Mouse (Mus musculus): ENCODE data around the gene Zbtb20.

DNA sequence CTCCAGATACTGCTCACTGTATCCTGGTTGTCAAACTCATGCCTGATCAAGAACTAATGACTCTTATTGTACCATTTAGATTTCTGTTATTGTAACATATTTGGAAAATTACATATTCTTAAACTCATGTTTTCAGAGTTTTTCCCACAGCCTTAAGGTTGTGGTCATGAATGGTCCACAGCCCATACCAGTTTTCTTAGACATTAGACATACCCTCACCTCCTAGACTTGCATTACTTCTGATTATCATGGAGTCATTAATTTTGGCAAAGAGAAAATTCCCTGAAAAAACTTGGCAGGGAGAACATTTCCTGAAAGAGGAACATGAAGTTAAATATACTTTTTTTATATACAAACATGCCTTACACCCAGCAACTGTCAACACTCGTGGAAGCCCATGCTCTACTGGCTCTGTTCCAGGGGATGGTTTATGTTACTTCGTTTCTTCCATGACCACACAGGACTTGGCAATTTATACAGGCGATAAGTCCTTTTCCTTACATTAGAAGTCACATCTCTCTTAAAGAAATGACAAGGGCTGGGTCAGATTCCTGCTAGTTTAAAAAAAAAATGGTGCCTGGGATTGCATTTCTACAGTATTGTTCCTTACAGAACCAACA, 18.0 kb upstream of the Zbtb20 start:
- no peak for TF ChIP-seq POLR2A (IDR thresholded peaks at IDR 0.05; ENCODE audit: low read depth, low read length)
- no peak for TF ChIP-seq CTCF (IDR thresholded peaks at IDR 0.05; ENCODE audit: extremely low read depth, insufficient read length, insufficient replicate concordance, low read depth, low read length)

Data from small intestine, adult 2 months (tissue).